Mouse (Mus musculus): ENCODE measurements around the gene Lemd2. TPM values are rescaled to one million over a fixed set of nuclear protein-coding genes. Genes with fewer than 3 reads are reported as not detected.

Gene Lemd2
- polyA plus RNA-seq, 2 experiments: 3.1 to 16.4 TPM

- WGBS (ENCODE audit: insufficient replicate concordance): 66% methylated on average over 7 of the region's 7 CpGs
- Histone ChIP-seq H3K27me3 (ENCODE audit: control insufficient read depth, insufficient read depth, low read length) (no peaks in the 10 kb centered on the region), H3K27ac (no peak overlapping the region), H3K36me3 (replicated peaks; ENCODE audit: control insufficient read depth, insufficient read depth, low read depth) (no peaks in the 10 kb centered on the region), H3K9ac (replicated peaks) (no peak overlapping the region), H3K4me2 (ENCODE audit: low read depth) (no peak overlapping the region), H3K4me3 (ENCODE audit: insufficient read depth in 1 of 2, low read depth in 2 of 2, low read length in 2 of 2) (no peak overlapping the region), H3K9me3 (ENCODE audit: control insufficient read depth, low read length) (no peaks in the 10 kb centered on the region), H3K4me1 (replicated peaks; ENCODE audit: control insufficient read depth in 2 of 2, insufficient read depth in 2 of 2, low read length in 1 of 2) (peaks cover 27 to 40% of the 10 kb centered on the region in 2 experiments)
- TF ChIP-seq EP300 (IDR thresholded peaks at IDR 0.05; ENCODE audit: low read depth) (no peak), CTCF (IDR thresholded peaks at IDR 0.05; ENCODE audit: low read depth) (no peak)
- ATAC-seq (ENCODE audit: insufficient read depth) (no peak), DNase-seq (ENCODE audit: low read depth in 3 of 3, low spot score in 3 of 3) (no peak)
Observed at GRCm38 (mm10) chr17:27150871-27151270, 53.4 kb downstream of the Lemd2 start.

GRCm38 (mm10) chr17:27146323-27146923, 57.8 kb downstream of the Lemd2 start:
- no peak for DNase-seq (ENCODE audit: low read depth in 3 of 3, low spot score in 3 of 3)
- H3K9me3 ChIP-seq (ENCODE audit: control insufficient read depth, low read length): no peaks in the 10 kb centered on the region
- no peak for ATAC-seq (ENCODE audit: insufficient read depth)
- no peaks in the 10 kb centered on the region for H3K27me3 ChIP-seq (ENCODE audit: control insufficient read depth, insufficient read depth, low read length)
- WGBS (ENCODE audit: insufficient replicate concordance): 28% methylated on average over 8 of the region's 8 CpGs
- peaks cover 0 to 6% of the 10 kb centered on the region in 2 experiments; a peak in 2 of 4 replicates for H3K4me1 ChIP-seq (replicated peaks; ENCODE audit: control insufficient read depth in 2 of 2, insufficient read depth in 2 of 2, low read length in 1 of 2)
- H3K4me2 ChIP-seq (ENCODE audit: low read depth): no peak overlapping the region
- no peak overlapping the region for H3K4me3 ChIP-seq (ENCODE audit: insufficient read depth in 1 of 2, low read depth in 2 of 2, low read length in 2 of 2)
- H3K36me3 ChIP-seq (replicated peaks; ENCODE audit: control insufficient read depth, insufficient read depth, low read depth): no peaks in the 10 kb centered on the region
- H3K9ac ChIP-seq (replicated peaks): no peak overlapping the region
- TF ChIP-seq EP300 (IDR thresholded peaks at IDR 0.05; ENCODE audit: low read depth) (no peak), CTCF (IDR thresholded peaks at IDR 0.05; ENCODE audit: low read depth) (no peak)
- no peak overlapping the region for H3K27ac ChIP-seq

GRCm38 (mm10) chr17:27144152-27144551, 60.1 kb downstream of the Lemd2 start:
- DNase-seq (ENCODE audit: low read depth in 3 of 3, low spot score in 3 of 3) (no peak), ATAC-seq (ENCODE audit: insufficient read depth) (no peak)
- H3K27ac ChIP-seq: no peak overlapping the region
- H3K4me3 ChIP-seq (ENCODE audit: insufficient read depth in 1 of 2, low read depth in 2 of 2, low read length in 2 of 2): no peak overlapping the region
- no peak overlapping the region for H3K9ac ChIP-seq (replicated peaks)
- WGBS (ENCODE audit: insufficient replicate concordance): 52% methylated on average over 4 of the region's 4 CpGs
- H3K27me3 ChIP-seq (ENCODE audit: control insufficient read depth, insufficient read depth, low read length): no peaks in the 10 kb centered on the region
- no peaks in the 10 kb centered on the region for H3K36me3 ChIP-seq (replicated peaks; ENCODE audit: control insufficient read depth, insufficient read depth, low read depth)
- H3K4me1 ChIP-seq (replicated peaks; ENCODE audit: control insufficient read depth in 2 of 2, insufficient read depth in 2 of 2, low read length in 1 of 2): no peaks in the 10 kb centered on the region; a peak in 1 of 4 replicates
- TF ChIP-seq EP300 (IDR thresholded peaks at IDR 0.05; ENCODE audit: low read depth) (no peak), CTCF (IDR thresholded peaks at IDR 0.05; ENCODE audit: low read depth) (no peak)
- no peaks in the 10 kb centered on the region for H3K9me3 ChIP-seq (ENCODE audit: control insufficient read depth, low read length)
- H3K4me2 ChIP-seq (ENCODE audit: low read depth): no peak overlapping the region

- Histone ChIP-seq H3K9me3 (ENCODE audit: control insufficient read depth, low read length) (no peaks in the 10 kb centered on the region), H3K4me1 (replicated peaks; ENCODE audit: control insufficient read depth in 2 of 2, insufficient read depth in 2 of 2, low read length in 1 of 2) (no peaks in the 10 kb centered on the region; a peak in 1 of 4 replicates), H3K9ac (replicated peaks) (no peak overlapping the region), H3K4me2 (ENCODE audit: low read depth) (no peak overlapping the region), H3K27ac (no peak overlapping the region), H3K36me3 (replicated peaks; ENCODE audit: control insufficient read depth, insufficient read depth, low read depth) (no peaks in the 10 kb centered on the region), H3K4me3 (ENCODE audit: insufficient read depth in 1 of 2, low read depth in 2 of 2, low read length in 2 of 2) (no peak overlapping the region), H3K27me3 (ENCODE audit: control insufficient read depth, insufficient read depth, low read length) (no peaks in the 10 kb centered on the region)
- 48% methylated on average over 10 of the region's 10 CpGs for WGBS (ENCODE audit: insufficient replicate concordance)
- DNase-seq (ENCODE audit: low read depth in 3 of 3, low spot score in 3 of 3): no peak
- TF ChIP-seq CTCF (IDR thresholded peaks at IDR 0.05; ENCODE audit: low read depth) (no peak), EP300 (IDR thresholded peaks at IDR 0.05; ENCODE audit: low read depth) (no peak)
- ATAC-seq (ENCODE audit: insufficient read depth): no peak
Observed at GRCm38 (mm10) chr17:27141971-27142450, 62.3 kb downstream of the Lemd2 start.

GRCm38 (mm10) chr17:27140262-27140661, 64.0 kb downstream of the Lemd2 start:
- 63% methylated on average over 9 of the region's 9 CpGs for WGBS (ENCODE audit: insufficient replicate concordance)
- H3K36me3 ChIP-seq (replicated peaks; ENCODE audit: control insufficient read depth, insufficient read depth, low read depth): no peaks in the 10 kb centered on the region
- H3K9me3 ChIP-seq (ENCODE audit: control insufficient read depth, low read length): no peaks in the 10 kb centered on the region
- no peak overlapping the region for H3K9ac ChIP-seq (replicated peaks)
- no peak overlapping the region for H3K27ac ChIP-seq
- H3K4me2 ChIP-seq (ENCODE audit: low read depth): no peak overlapping the region
- ATAC-seq (ENCODE audit: insufficient read depth): no peak
- peaks cover 0 to 2% of the 10 kb centered on the region in 2 experiments; a peak in 3 of 4 replicates for H3K4me1 ChIP-seq (replicated peaks; ENCODE audit: control insufficient read depth in 2 of 2, insufficient read depth in 2 of 2, low read length in 1 of 2)
- H3K4me3 ChIP-seq (ENCODE audit: insufficient read depth in 1 of 2, low read depth in 2 of 2, low read length in 2 of 2): no peak overlapping the region
- TF ChIP-seq EP300 (IDR thresholded peaks at IDR 0.05; ENCODE audit: low read depth) (no peak), CTCF (IDR thresholded peaks at IDR 0.05; ENCODE audit: low read depth) (no peak)
- no peaks in the 10 kb centered on the region for H3K27me3 ChIP-seq (ENCODE audit: control insufficient read depth, insufficient read depth, low read length)
- no peak for DNase-seq (ENCODE audit: low read depth in 3 of 3, low spot score in 3 of 3)

Other genes with a start within 250 kb of the Lemd2 start
- gene Zbtb9, start 231.3 kb downstream of the Lemd2 start, polyA plus RNA-seq (2012; rRNA removed): 3.1 and 4.0 TPM in 2 replicates
- 2.6 and 3.4 TPM in 2 replicates for gene Zbtb9, start 231.3 kb downstream of the Lemd2 start, polyA plus RNA-seq (2014; fragmentation: Nextera tagmentation; extraction: Ambion mirVana)
- gene Bak1, start 175.5 kb downstream of the Lemd2 start, polyA plus RNA-seq (2012; rRNA removed): 16.1 and 17.3 TPM in 2 replicates
- 5.4 and 5.8 TPM in 2 replicates for gene Bak1, start 175.5 kb downstream of the Lemd2 start, polyA plus RNA-seq (2014; fragmentation: Nextera tagmentation; extraction: Ambion mirVana)
- gene Itpr3, start 147.2 kb downstream of the Lemd2 start, polyA plus RNA-seq (2012; rRNA removed): 0.96 and 1.00 TPM in 2 replicates
- gene Itpr3, start 147.2 kb downstream of the Lemd2 start, polyA plus RNA-seq (2014; fragmentation: Nextera tagmentation; extraction: Ambion mirVana): 0.53 and 0.75 TPM in 2 replicates
- 73.6 and 129 TPM in 2 replicates for gene Uqcc2, start 70.6 kb downstream of the Lemd2 start, polyA plus RNA-seq (2012; rRNA removed)
- gene Uqcc2, start 70.6 kb downstream of the Lemd2 start, polyA plus RNA-seq (2014; fragmentation: Nextera tagmentation; extraction: Ambion mirVana): 204 and 208 TPM in 2 replicates
- gene Ip6k3, start 36.7 kb downstream of the Lemd2 start, polyA plus RNA-seq (2012; rRNA removed): 0.02 TPM in 1 of 2 replicates, not detected in the other
- gene Ip6k3, start 36.7 kb downstream of the Lemd2 start, polyA plus RNA-seq (2014; fragmentation: Nextera tagmentation; extraction: Ambion mirVana): 0.04 TPM in 1 of 2 replicates, not detected in the other

Measured in liver, embryonic 14.5 days (tissue).